Mouse (Mus musculus) A20 (cell line): Measurements from ENCODE around the gene Hnrnpa2b1.
"Not testable (repeated sequence)": the region's sequence is repeated elsewhere in the genome, so short reads cannot be mapped to it uniquely, and the experiment has no call there.

Experiments used
- DNase-seq: peaks from one replicate; pipeline ENCODE4 v3.0.0-alpha.2; 2011; ENCODE audit warnings: low read depth, low spot score

Hnrnpa2b1 gene

GRCm38 (mm10) chr6:51469715-51470310 lies at the start of gene Hnrnpa2b1:
Gene Hnrnpa2b1, minus strand, starts transcription at chr6:51469894.
- peak; percentile 100 for DNase-seq

DNA sequence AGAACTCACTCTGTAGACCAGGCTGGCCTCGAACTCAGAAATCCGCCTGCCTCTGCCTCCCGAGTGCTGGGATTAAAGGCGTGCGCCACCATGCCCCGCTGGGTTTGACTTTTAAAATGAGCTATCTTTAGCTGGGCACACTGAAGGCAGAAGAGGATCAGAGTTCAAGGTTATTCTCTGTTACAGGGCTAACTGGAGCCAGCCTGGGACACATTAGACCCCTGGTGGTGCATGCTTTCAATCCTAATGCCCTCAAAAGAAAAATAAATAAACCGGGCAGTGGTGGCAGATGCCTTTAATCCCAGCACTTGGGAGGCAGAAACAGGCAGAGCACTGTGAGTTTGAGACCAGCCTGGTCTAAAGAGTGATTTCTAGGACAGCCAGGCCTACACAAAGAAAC lies 45.2 kb upstream of the Hnrnpa2b1 start:
- no peak for DNase-seq

- no peak for DNase-seq
Observed at GRCm38 (mm10) chr6:51513745-51514144, 44.1 kb upstream of the Hnrnpa2b1 start.

- no peak for DNase-seq
Observed at GRCm38 (mm10) chr6:51510946-51511345, 41.3 kb upstream of the Hnrnpa2b1 start.

- peak; percentile 80 for DNase-seq
Observed at GRCm38 (mm10) chr6:51510094-51510493, 40.4 kb upstream of the Hnrnpa2b1 start.

DNA sequence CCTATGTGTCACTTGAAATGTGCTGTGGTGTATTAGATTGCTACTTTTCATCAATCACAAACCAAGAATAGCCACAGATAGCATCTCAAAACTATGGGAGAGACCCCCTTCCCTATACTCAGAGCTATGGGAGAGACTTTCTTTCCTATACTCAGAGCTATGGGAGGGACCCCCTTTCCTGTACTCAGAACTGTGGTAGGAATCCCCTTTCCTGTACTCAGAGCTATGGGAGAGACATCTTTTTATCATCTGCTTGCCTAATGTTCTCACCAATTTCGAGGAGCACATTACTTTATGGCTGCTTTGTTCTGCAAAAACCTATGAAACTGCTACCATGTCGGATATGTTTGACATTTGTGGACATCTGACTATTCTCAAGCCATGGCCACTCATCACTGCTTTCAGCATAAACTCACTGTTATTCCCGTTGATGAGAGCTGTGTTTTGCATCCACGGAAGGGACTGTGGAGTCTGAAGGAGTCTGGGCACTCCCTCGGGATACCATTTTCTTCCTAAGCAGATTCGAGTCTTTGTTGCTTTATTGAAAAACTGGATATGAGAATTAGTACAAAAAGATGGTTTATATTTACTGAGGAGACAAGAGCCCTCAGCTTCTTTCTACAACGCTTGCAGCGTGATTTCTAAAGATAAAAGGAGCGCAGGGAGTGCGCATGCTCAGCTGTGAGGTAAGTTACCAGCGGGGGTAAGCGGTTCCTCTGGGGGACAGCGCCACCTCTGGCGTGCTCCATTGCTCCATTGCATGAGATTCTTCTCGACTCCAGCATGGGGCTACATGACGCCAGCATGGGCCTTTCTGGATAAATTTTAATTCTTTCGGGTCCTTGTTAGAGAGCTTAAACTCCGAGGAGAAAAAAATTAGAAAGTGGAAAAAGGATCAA lies 39.3 kb upstream of the Hnrnpa2b1 start:
- DNase-seq: peak; percentile 90

- DNase-seq: no peak
Observed at GRCm38 (mm10) chr6:51507556-51507955, 37.9 kb upstream of the Hnrnpa2b1 start.

DNA sequence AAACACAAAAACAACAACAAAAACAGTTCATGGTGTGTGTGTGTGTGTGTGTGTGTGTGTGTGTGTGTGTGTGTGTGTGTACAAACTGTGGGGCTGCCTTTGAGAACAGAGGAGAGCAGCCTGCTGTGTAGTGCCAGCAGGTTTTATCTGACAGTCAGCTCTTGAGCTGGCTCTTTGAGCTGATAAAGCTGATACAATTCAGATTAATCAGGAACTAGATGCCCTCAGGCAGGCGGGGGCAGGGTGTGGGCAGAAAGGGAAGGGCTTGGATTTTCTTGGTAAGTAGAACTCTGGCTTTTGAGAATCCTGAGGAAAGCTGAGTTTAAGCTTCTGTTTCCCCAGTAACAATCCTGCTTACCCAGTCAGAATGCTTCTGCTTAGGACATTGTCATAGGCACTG lies 36.0 kb upstream of the Hnrnpa2b1 start:
- DNase-seq: no peak

GRCm38 (mm10) chr6:51497321-51498111 lies 27.8 kb upstream of the Hnrnpa2b1 start:
- no peak for DNase-seq

GRCm38 (mm10) chr6:51489787-51490186 lies 20.1 kb upstream of the Hnrnpa2b1 start:
- no peak for DNase-seq

GRCm38 (mm10) chr6:51486731-51487130 lies 17.0 kb upstream of the Hnrnpa2b1 start:
- no peak for DNase-seq

DNA sequence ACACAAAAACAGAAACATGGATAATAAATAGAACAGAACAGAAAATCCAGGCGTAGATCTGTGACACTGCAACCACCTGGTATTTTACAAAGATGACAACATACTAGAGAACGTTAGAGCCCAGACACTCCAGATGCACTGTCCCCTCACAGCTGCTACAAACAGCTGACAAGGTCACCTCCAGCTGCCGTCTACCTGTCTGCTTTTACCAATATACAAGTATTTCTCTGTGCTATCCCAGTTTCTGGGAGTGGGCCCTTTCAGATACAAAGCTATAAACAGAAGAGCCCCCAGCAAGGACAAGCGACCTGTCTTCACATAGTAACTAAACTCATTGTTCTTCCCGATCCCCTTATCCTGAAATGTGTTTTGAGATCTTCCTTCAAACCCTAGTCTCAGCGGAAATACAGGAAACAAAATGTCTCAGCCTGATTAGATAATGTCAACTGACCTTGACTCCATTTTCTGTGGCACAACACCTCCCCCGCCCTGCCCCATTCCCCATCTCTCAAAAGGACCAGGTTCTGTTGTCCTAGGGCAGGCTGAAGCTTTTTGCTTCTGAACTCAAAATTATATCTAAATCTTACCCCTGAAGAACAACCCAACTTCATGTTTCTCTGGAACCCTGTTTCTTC lies 16.5 kb upstream of the Hnrnpa2b1 start:
- no peak for DNase-seq

DNA sequence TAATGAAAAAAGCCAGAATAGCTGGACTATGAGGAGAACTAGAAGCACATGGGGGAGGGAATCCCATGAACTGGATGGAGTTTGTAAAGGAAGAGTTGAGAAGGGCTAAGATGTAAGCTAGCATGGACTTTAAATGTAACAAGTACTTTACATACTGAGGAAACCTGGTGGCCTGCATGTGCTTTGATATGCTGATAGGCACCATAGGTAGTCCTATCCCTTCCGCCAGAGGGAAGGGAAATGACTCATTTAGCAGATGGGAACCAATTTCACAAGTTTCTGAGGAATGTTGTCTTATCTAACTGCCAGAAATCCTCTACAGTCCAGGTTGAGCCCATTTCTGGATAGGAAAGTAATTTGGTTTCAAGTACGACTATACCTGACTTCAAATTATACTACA lies 16.0 kb upstream of the Hnrnpa2b1 start:
- DNase-seq: no peak

- DNase-seq: not testable (repeated sequence)
Observed at GRCm38 (mm10) chr6:51484556-51484955, 14.9 kb upstream of the Hnrnpa2b1 start.

DNA sequence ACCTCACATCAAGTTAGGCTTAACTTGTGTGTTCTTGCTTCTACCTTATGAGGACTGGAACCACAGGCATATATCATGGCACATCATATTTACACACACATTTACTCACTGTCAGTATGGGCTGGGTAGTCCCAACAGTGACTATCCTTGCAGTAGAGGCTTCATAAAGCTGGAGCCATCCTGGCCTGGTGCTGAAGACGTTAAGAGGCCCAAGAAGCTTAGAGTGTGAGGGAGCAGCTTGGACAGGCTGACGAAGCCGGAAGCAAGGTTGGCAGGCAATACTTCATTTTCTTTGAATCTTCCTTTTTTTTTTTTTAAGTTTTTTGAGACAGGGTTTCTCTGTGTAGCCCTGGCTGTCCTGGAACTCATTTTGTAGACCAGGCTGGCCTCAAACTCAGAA lies 14.2 kb upstream of the Hnrnpa2b1 start:
- DNase-seq: no peak

GRCm38 (mm10) chr6:51481548-51481947 lies 11.9 kb upstream of the Hnrnpa2b1 start:
- DNase-seq: no peak

DNA sequence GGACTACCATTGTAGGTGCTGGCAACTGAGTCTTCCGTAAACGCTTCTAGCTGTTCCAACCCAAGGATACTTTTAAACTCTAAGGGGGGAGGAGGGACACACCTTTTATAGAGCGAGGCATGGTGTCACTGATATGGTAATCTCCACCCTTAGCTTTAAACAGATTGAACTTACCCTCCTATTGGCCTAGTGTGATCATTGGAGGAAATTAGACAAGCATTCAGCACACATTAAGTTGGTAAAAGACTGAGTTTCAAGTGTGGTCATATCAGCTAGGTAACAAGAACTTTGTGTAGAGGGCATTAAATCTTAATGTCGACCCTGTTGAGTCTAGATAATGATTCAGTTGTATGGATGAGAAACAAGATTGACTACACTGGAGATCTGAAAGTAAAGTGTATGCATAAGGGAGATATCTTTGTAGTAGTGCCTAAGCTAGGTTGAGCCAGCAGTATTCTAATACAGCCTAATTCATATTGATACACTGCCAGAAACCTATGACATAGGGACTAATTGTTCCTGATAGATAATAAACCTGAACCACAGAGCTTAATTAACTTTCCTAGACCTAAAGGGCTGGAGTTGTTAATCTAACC lies 9.5 kb upstream of the Hnrnpa2b1 start:
- no peak for DNase-seq

GRCm38 (mm10) chr6:51472213-51472612 lies 2.5 kb upstream of the Hnrnpa2b1 start:
- DNase-seq: no peak

- no peak for DNase-seq
Observed at GRCm38 (mm10) chr6:51471782-51472181, 2.1 kb upstream of the Hnrnpa2b1 start.

- no peak for DNase-seq
Observed at GRCm38 (mm10) chr6:51471179-51471505, 1.4 kb upstream of the Hnrnpa2b1 start.
